23 mouse cellular contexts compared by ENCODE assay signal in genomic region chr6:144158637-144159036, GRCm38 (mm10).
DNase-seq lines count a peak whose midpoint lies in the region; ATAC-seq lines count a peak whose summit lies in the region.
"Had no signal": no experiment of that assay in that cellular context is flagged by ENCODE, and none has a peak within 500 bp of the region (broad histone marks: within the 10 kb centered on the region; RNA-seq: fewer than 3 reads in every experiment).

No protein-coding gene starts in this region.

- no peak overlapping the region for H3K4me3 ChIP-seq in forebrain, embryonic 11.5 days (ENCODE audit: low read depth, low read length)
- no peak overlapping the region for H3K4me3 ChIP-seq in forebrain, embryonic 16.5 days (replicated peaks; ENCODE audit: low read length)

- no peaks in the 10 kb centered on the region for H3K36me3 ChIP-seq in forebrain, embryonic 11.5 days (ENCODE audit: control insufficient read depth, insufficient read depth, low read length)
- no peaks in the 10 kb centered on the region for H3K36me3 ChIP-seq in forebrain, embryonic 16.5 days (ENCODE audit: control insufficient read depth, insufficient read depth)
- H3K36me3 ChIP-seq: G1E had no signal

- no peak overlapping the region for H3K4me2 ChIP-seq in forebrain, embryonic 11.5 days (ENCODE audit: low read depth, low read length, severe bottlenecking)
- no peak overlapping the region for H3K4me2 ChIP-seq in forebrain, embryonic 16.5 days (ENCODE audit: low read length)

- ATAC-seq in forebrain, embryonic 11.5 days (replicated peaks; ENCODE audit: low FRiP score): no peak
- ATAC-seq in forebrain, embryonic 16.5 days: no peak
- peak; percentile 62 for ATAC-seq in frontal cortex, adult (ENCODE audit: low TSS enrichment)
- no peak for ATAC-seq in activated CD4-positive, CD25-positive, alpha-beta regulatory T cell, adult 4 months
- ATAC-seq: CD4-positive, CD25-positive, alpha-beta regulatory T cell, adult 4 months; Patski had no signal

- no peaks in the 10 kb centered on the region for H3K9me3 ChIP-seq in forebrain, embryonic 11.5 days (ENCODE audit: control insufficient read depth, low read length)
- H3K9me3 ChIP-seq in forebrain, embryonic 16.5 days (ENCODE audit: control insufficient read depth, low read length): no peaks in the 10 kb centered on the region

- peak; percentile 20 for DNase-seq in forebrain, embryonic 11.5 days (ENCODE audit: low spot score)
- no peak for DNase-seq in frontal cortex, postnatal 10 days (ENCODE audit: low spot score in 2 of 2)
- peak; percentile 49 for DNase-seq in brain, adult 2 months (ENCODE audit: low read depth, low spot score)
- peak; percentile 58 for DNase-seq in telencephalon, adult 2 months (ENCODE audit: low read depth, low spot score)
- DNase-seq in kidney, adult 18-20 months: no peak
- DNase-seq: adrenal gland, adult 2 months; adrenal gland, adult 8-10 months; adrenal gland, postnatal 10 days; adrenal gland, postnatal 14 days; adrenal gland, postnatal 25 days; adrenal gland, postnatal 36 days; B cell, adult 2 months; cerebellum, adult 11 months; cerebellum, adult 11-12 months; cerebellum, adult 18-20 months; cerebellum, adult 2 months had no signal

- 94% methylated on average over 12 of the region's 12 CpGs for WGBS in forebrain, embryonic 11.5 days
- WGBS in forebrain, embryonic 16.5 days: 99% methylated on average over 12 of the region's 12 CpGs

- no peaks in the 10 kb centered on the region for H3K27me3 ChIP-seq in forebrain, embryonic 11.5 days (ENCODE audit: control insufficient read depth, insufficient read depth, low read length)
- no peaks in the 10 kb centered on the region for H3K27me3 ChIP-seq in forebrain, embryonic 16.5 days (replicated peaks; ENCODE audit: control insufficient read depth, insufficient read depth, low read length)
- H3K27me3 ChIP-seq: CH12.LX, Patski had no signal

- H3K27ac ChIP-seq in forebrain, embryonic 11.5 days (ENCODE audit: low read depth, low read length): no peak overlapping the region
- no peak overlapping the region for H3K27ac ChIP-seq in forebrain, embryonic 16.5 days (ENCODE audit: low read length)

- H3K9ac ChIP-seq in forebrain, embryonic 11.5 days (ENCODE audit: low read length): no peak overlapping the region
- no peak overlapping the region for H3K9ac ChIP-seq in forebrain, embryonic 16.5 days (replicated peaks; ENCODE audit: low read depth, low read length)

- peaks cover 4% of the 10 kb centered on the region; the same call in 1 of the 2 replicates for H3K4me1 ChIP-seq in forebrain, embryonic 11.5 days (replicated peaks; ENCODE audit: control insufficient read depth, insufficient read depth, low read length)
- peaks cover 17% of the 10 kb centered on the region for H3K4me1 ChIP-seq in forebrain, embryonic 16.5 days (replicated peaks; ENCODE audit: control insufficient read depth, insufficient read depth, low read length)

Comparison
In these comparisons a context has a peak if more than half of its experiments do, and no peak if none do; other contexts are left out.
1. DNase-seq: peak in forebrain, embryonic 11.5 days (single experiment), brain, adult 2 months (single experiment) and telencephalon, adult 2 months (single experiment); none in frontal cortex, postnatal 10 days (0 of 2) and kidney, adult 18-20 months (single experiment).